Mouse (Mus musculus): ENCODE measurements around the gene Fev. TPM values are rescaled to one million over a fixed set of nuclear protein-coding genes. Genes with fewer than 3 reads are reported as not detected.

Gene Fev
- total RNA-seq, 2 experiments from 2014 or later: not detected

GRCm38 (mm10) chr1:74880785-74881360 is 4.3 kb downstream of the Fev start:
- peak; percentile 76 to 81 for DNase-seq (ENCODE audit: low spot score in 2 of 2)

GRCm38 (mm10) chr1:74877199-74877598 is 8.0 kb downstream of the Fev start:
- DNase-seq (ENCODE audit: low spot score in 2 of 2): no peak

GRCm38 (mm10) chr1:74872218-74872617 is 13.0 kb downstream of the Fev start:
- no peak for DNase-seq (ENCODE audit: low spot score in 2 of 2)

- no peak for DNase-seq (ENCODE audit: low spot score in 2 of 2)
Measured at GRCm38 (mm10) chr1:74861783-74862182, 23.4 kb downstream of the Fev start.

- DNase-seq (ENCODE audit: low spot score in 2 of 2): peak in 1 of 2 experiments; percentile 44
Measured at GRCm38 (mm10) chr1:74859223-74859984, 25.8 kb downstream of the Fev start.

- no peak for DNase-seq (ENCODE audit: low spot score in 2 of 2)
Measured at GRCm38 (mm10) chr1:74858805-74859204, 26.4 kb downstream of the Fev start.

- peak; percentile 90 to 93 for DNase-seq (ENCODE audit: low spot score in 2 of 2)
Measured at GRCm38 (mm10) chr1:74858171-74858719, 27.0 kb downstream of the Fev start.

GRCm38 (mm10) chr1:74857677-74858076 is 27.5 kb downstream of the Fev start:
- DNase-seq (ENCODE audit: low spot score in 2 of 2): no peak

GRCm38 (mm10) chr1:74857201-74857600 is 28.0 kb downstream of the Fev start:
- peak in 1 of 2 experiments; percentile 42 for DNase-seq (ENCODE audit: low spot score in 2 of 2)

GRCm38 (mm10) chr1:74856791-74857190 is 28.4 kb downstream of the Fev start:
- no peak for DNase-seq (ENCODE audit: low spot score in 2 of 2)

GRCm38 (mm10) chr1:74856439-74856720 is 28.8 kb downstream of the Fev start:
- DNase-seq (ENCODE audit: low spot score in 2 of 2): no peak

GRCm38 (mm10) chr1:74855651-74856438 is 29.4 kb downstream of the Fev start:
- DNase-seq (ENCODE audit: low spot score in 2 of 2): peak in 1 of 2 experiments; percentile 32

- DNase-seq (ENCODE audit: low spot score in 2 of 2): peak in 1 of 2 experiments; percentile 36
Measured at GRCm38 (mm10) chr1:74855156-74855555, 30.1 kb downstream of the Fev start.

- DNase-seq (ENCODE audit: low spot score in 2 of 2): peak; percentile 94 to 95
Measured at GRCm38 (mm10) chr1:74854306-74855056, 30.7 kb downstream of the Fev start, which contains the start of gene Cdk5r2. TSS of gene Cdk5r2 (plus strand) at chr1:74854934.

- peak in 1 of 2 experiments; percentile 64 for DNase-seq (ENCODE audit: low spot score in 2 of 2)
Measured at GRCm38 (mm10) chr1:74851001-74851775, 34.0 kb downstream of the Fev start.

- DNase-seq (ENCODE audit: low spot score in 2 of 2): peak; percentile 73 to 88
Measured at GRCm38 (mm10) chr1:74850251-74850650, 35.0 kb downstream of the Fev start.

GRCm38 (mm10) chr1:74848946-74849345 is 36.3 kb downstream of the Fev start:
- DNase-seq (ENCODE audit: low spot score in 2 of 2): no peak

- no peak for DNase-seq (ENCODE audit: low spot score in 2 of 2)
Measured at GRCm38 (mm10) chr1:74846341-74846740, 38.9 kb downstream of the Fev start.

- no peak for DNase-seq (ENCODE audit: low spot score in 2 of 2)
Measured at GRCm38 (mm10) chr1:74843090-74843489, 42.1 kb downstream of the Fev start.

- DNase-seq (ENCODE audit: low spot score in 2 of 2): no peak
Measured at GRCm38 (mm10) chr1:74833255-74833654, 52.0 kb downstream of the Fev start.
